Mouse (Mus musculus) lung, adult 2 months (tissue): ENCODE results near the gene Gm20388. TPM values are rescaled to one million over a fixed set of nuclear protein-coding genes. Genes with fewer than 3 reads are reported as not detected.
A peak's percentile ranks its signal among the peaks of the same experiment; 100 is the strongest.

Experiments used
- DNase-seq: peaks from one replicate; pipeline ENCODE4 v3.0.0; 2022
- H3K4me1 ChIP-seq: fragments of 200-500 bp; 2 replicates; pipeline ENCODE4 v1.6.1; 2011; ENCODE audit warnings: low read length; ENCODE audit not compliant: control insufficient read depth, insufficient read depth
- H3K4me3 ChIP-seq: fragments of 200-500 bp; replicated peaks from 2 replicates; pipeline ENCODE3; 2011; ENCODE audit warnings: low read depth, mild to moderate bottlenecking, control low read depth, low read length; ENCODE audit errors: extremely low read depth
- CTCF ChIP-seq: fragments of 200-500 bp; IDR thresholded peaks from 2 replicates; pipeline ENCODE4 v1.5.1; 2011; ENCODE audit warnings: mild to moderate bottlenecking, low read length, control low read depth; ENCODE audit not compliant: insufficient read depth
- POLR2A ChIP-seq: fragments of 200-500 bp; IDR thresholded peaks from 2 replicates; pipeline ENCODE4 v1.6.1; 2011; ENCODE audit warnings: low read depth, mild to moderate bottlenecking, control low read depth, low read length, borderline replicate concordance; ENCODE audit errors: extremely low read depth
- WGBS: fragments of 180-500 bp; shearing (Covaris S2); methylation state at CpG from one replicate; pipeline ENCODE4 v1.1.7; 2018; 5-methylcytosine and 5-hydroxymethylcytosine counted together
- polyA plus RNA-seq: library from polyadenylated mRNA; depleted of rRNA; stranded (reverse); fragments of >200 nt; gene quantifications from 2 replicates; pipeline ENCODE4 v1.2.3, GENCODE M21; 2012

Gm20388 gene
- polyA plus RNA-seq, 1 experiment: 67.8 TPM

DNA sequence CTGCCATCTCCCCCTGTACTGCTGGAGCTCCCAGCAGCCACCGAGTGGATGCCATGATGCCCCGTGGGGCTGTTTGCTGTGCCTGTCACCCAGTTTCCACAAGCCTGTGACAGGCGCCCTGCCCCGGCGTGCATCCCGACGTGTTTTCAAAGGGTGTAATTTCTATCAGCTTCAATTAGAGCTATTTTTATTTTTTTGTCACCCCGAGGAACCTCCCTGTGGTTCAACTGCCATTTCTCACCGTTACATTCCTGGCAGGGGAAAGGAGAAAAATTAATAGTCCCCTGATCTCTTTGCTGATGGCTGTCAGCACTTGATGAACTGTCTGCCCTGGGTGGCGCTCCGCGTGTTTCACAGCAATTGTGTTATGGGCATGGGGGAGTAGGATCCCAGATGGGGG is 432.9 kb downstream of the Gm20388 start:
- TF ChIP-seq POLR2A (no peak), CTCF (no peak)
- Histone ChIP-seq H3K4me3 (no peak overlapping the region), H3K4me1 (no peaks in the 10 kb centered on the region)
- 76% methylated on average over 12 of the region's 12 CpGs for WGBS
- no peak for DNase-seq

GRCm38 (mm10) chr8:120344166-120344565 is 433.5 kb downstream of the Gm20388 start:
- no peaks in the 10 kb centered on the region for H3K4me1 ChIP-seq
- WGBS: 38% methylated on average over 4 of the region's 4 CpGs
- H3K4me3 ChIP-seq: no peak overlapping the region
- TF ChIP-seq POLR2A: no peak
- TF ChIP-seq CTCF: no peak
- DNase-seq: no peak

- DNase-seq: no peak
- WGBS: 54% methylated on average over 13 of the region's 13 CpGs
- TF ChIP-seq CTCF (no peak), POLR2A (no peak)
- Histone ChIP-seq H3K4me3 (no peak overlapping the region), H3K4me1 (no peaks in the 10 kb centered on the region)
Observed at GRCm38 (mm10) chr8:120344583-120344982, 433.9 kb downstream of the Gm20388 start.

DNA sequence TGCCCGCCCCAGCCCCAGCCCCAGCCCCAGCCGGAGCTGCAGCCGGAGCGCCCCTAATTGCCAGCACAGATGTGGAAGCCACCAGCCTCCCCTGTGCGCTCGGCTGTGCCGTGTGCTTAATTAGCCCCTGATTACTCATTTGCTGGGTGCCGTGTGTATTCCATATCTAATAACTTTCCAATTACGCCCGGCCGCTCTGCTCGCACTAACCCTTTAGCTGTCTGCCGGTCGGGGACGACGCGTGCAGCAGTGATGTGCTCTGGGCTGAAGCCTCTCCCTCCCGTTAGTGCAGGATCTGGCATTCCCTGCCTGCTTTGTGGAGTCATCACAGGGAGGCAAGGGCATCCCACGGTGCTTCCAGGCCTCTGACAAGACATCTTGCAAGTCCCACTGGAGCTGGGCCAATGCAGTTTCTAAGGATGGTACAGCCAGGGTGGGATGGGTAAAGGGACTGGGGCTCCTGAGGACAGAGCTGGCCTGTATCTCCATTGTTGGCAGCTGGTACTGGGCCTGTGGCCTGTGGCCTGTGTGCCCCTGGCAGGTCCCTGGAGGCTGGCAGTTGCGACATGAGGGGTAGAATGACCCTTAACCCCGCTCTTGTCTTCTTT is 437.2 kb downstream of the Gm20388 start:
- no peak for TF ChIP-seq CTCF
- no peak for TF ChIP-seq POLR2A
- DNase-seq: no peak
- Histone ChIP-seq H3K4me3 (no peak overlapping the region), H3K4me1 (no peaks in the 10 kb centered on the region)
- WGBS: 90% methylated on average over 21 of the region's 21 CpGs

DNA sequence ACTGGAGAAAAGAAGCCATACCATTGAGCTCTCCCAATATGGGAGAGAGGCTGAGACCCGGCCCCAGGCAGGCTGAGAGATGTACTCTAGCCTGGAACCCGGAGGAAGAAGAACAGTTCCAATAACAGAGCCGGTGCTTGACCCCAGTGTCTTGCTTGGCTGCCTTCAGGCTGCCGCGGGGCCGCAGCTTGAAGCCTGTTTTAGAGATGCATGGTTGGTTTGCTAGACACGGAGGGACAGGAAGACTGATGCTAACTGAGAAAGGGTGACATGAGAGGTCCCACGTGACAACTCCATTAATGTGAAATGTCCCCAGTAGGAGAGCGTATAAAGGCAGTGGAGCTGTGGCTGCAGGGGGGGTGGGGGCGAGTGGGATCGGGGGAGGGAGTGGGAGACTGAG is 438.3 kb downstream of the Gm20388 start:
- no peak overlapping the region for H3K4me3 ChIP-seq
- DNase-seq: no peak
- 65% methylated on average over 11 of the region's 11 CpGs for WGBS
- TF ChIP-seq CTCF: no peak
- no peaks in the 10 kb centered on the region for H3K4me1 ChIP-seq

DNA sequence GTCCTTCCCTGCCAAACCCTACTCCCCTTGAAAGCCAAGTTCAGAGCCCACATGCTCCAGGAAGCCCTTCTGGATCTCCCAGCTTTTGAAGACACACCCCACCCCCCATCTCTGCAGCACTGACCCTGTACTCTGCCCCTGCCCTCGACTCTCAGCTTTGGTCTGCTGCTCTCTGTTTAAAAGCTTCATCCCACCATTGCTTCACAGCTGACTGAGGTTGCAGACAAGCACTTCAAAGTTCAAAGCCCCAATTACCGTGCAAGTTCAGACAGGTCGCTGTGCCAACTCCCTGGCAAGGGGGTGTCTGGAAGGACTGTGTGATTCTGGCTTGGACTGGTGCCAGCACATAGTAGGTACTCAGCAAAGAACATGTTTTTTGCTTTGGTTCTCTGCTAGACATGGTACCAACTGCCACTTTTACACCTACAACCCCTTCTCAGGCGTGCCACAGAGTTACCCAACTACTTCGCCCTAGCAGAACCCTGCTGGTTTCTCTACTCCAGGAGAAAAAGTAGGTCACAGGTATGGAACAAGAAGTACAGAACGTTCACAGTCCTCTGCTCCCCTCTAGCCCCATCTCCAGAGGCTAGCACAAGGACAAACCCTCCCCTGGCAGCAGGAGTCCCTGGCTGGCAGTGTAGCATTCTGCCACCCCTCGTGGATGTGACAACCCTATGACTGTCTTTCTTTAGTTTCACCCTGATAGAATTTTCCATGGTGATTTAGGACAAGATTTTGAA is 440.9 kb downstream of the Gm20388 start:
- H3K4me1 ChIP-seq: no peaks in the 10 kb centered on the region
- DNase-seq: no peak
- 55% methylated on average over 7 of the region's 7 CpGs for WGBS
- TF ChIP-seq CTCF: no peak
- TF ChIP-seq POLR2A: no peak
- H3K4me3 ChIP-seq: no peak overlapping the region

GRCm38 (mm10) chr8:120352096-120352495 is 441.5 kb downstream of the Gm20388 start:
- TF ChIP-seq POLR2A (no peak), CTCF (no peak)
- no peaks in the 10 kb centered on the region for H3K4me1 ChIP-seq
- no peak for DNase-seq
- no peak overlapping the region for H3K4me3 ChIP-seq
- WGBS: 79% methylated on average over 10 of the region's 10 CpGs

DNA sequence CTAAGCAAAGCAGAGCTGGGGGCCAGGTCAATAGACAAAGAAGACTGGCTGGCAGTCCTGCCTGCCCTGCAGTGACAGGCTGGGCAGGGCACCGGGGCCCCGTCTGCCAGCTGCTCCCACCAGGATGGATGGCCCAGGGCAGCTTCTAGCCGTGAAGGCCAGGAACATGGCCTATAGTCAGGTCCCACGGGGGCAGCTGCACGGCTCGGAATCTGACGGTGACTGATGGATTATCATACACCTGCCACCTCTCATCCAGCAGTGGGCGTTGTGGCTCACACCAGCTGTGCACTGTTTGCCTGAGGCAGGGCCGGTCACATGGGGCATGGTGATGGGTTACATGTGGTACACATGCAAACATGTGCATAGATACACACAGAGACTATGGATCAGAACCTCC is 445.4 kb downstream of the Gm20388 start:
- TF ChIP-seq CTCF (no peak), POLR2A (no peak)
- WGBS: 66% methylated on average over 9 of the region's 9 CpGs
- H3K4me3 ChIP-seq: no peak overlapping the region
- DNase-seq: no peak
- no peaks in the 10 kb centered on the region for H3K4me1 ChIP-seq

DNA sequence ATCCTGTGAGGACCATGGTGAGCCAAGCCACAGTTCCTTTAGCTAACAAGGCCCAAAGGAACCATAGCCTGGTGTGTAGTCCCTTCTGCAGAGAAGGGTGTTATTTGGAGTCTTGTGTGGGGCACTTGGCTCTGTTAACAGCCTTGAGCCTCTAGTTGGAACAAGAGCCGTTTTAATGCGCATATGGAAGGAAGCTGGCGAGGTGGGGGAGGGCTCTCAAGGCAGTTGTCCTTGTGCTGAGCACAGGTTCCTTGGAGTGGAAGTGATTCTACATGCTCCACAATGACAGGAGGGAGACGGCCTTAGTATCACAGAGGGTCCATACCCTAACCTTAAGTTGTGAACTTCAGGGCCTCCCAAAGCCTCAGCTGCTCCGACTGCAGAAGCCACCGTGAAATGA is 446.9 kb downstream of the Gm20388 start:
- no peak for DNase-seq
- WGBS: 88% methylated on average over 6 of the region's 6 CpGs
- H3K4me3 ChIP-seq: no peak overlapping the region
- TF ChIP-seq CTCF (no peak), POLR2A (no peak)
- no peaks in the 10 kb centered on the region for H3K4me1 ChIP-seq

DNA sequence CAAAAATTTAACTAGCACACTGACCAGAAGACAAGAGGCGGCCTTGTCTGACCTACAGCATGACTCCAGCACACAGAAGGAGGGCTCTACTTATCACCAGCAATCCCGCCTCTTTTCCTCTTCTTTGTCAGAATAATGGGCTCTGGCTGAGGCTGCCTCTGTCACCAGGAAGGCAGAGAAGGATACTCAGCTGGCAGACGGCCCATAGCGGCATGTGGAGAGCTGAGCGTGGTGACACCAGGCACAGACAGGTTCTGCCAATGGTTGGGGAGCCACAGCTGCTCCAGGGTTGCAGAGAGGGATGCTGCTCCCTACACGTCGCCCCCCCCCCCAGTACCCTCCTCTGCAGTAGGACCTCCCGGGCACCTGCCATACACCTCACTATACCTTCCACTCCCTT is 450.7 kb downstream of the Gm20388 start:
- H3K4me3 ChIP-seq: no peak overlapping the region
- peaks cover 10% of the 10 kb centered on the region for H3K4me1 ChIP-seq
- DNase-seq: no peak
- 69% methylated on average over 8 of the region's 8 CpGs for WGBS
- TF ChIP-seq POLR2A (no peak), CTCF (no peak)

GRCm38 (mm10) chr8:120363552-120364071 is 453.0 kb downstream of the Gm20388 start:
- no peak overlapping the region for H3K4me3 ChIP-seq
- peaks cover 14% of the 10 kb centered on the region for H3K4me1 ChIP-seq
- WGBS: 15% methylated on average over 10 of the region's 10 CpGs
- peak; percentile 68 for DNase-seq
- TF ChIP-seq POLR2A (no peak), CTCF (peak; percentile 73)
